Mouse (Mus musculus) ES-E14 (cell line): ENCODE results near the gene Lhpp. TPM values are rescaled to one million over a fixed set of nuclear protein-coding genes. Genes with fewer than 3 reads are reported as not detected.

Experiments used
- DNase-seq: peaks from one replicate; pipeline ENCODE4 v3.0.0-alpha.2; 2013; ENCODE audit warnings: low read depth, low spot score
- H3K27ac ChIP-seq: 2 replicates; pipeline ENCODE4 v1.5.1; 2012; ENCODE audit warnings: low read depth, mild to moderate bottlenecking, low read length, moderate library complexity, mixed read lengths; ENCODE audit not compliant: poor library complexity, insufficient read depth, severe bottlenecking
- H3K36me3 ChIP-seq: 2 replicates; pipeline ENCODE4 v1.6.1; 2012; ENCODE audit warnings: mild to moderate bottlenecking, low read length, moderate library complexity, mixed read lengths; ENCODE audit not compliant: control insufficient read depth, poor library complexity, insufficient read depth, severe bottlenecking
- H3K4me1 ChIP-seq, 2 experiments: fragments of 150-350 bp in 1 of 2; sonication (generic) in 1 of 2; 2 replicates each; pipeline ENCODE4 v1.6.1; 2012; ENCODE audit warnings: low read length in 2 of 2, mild to moderate bottlenecking in 1 of 2, mixed read lengths in 1 of 2; ENCODE audit not compliant: control insufficient read depth in 2 of 2, insufficient read depth in 2 of 2, poor library complexity in 1 of 2
- H3K4me3 ChIP-seq, 2 experiments: fragments of 150-350 bp in 1 of 2; sonication (generic) in 1 of 2; 2 replicates each; pipeline ENCODE4 v1.5.1; 2012; ENCODE audit warnings: low read length in 2 of 2, low read depth in 1 of 2, mild to moderate bottlenecking in 1 of 2, mixed read lengths in 1 of 2; ENCODE audit not compliant: insufficient read depth in 1 of 2, poor library complexity in 1 of 2, severe bottlenecking in 1 of 2
- H3K9ac ChIP-seq: 2 replicates; pipeline ENCODE4 v1.6.1; 2012; ENCODE audit warnings: low read depth, mild to moderate bottlenecking, low read length, mixed read lengths; ENCODE audit not compliant: poor library complexity, insufficient read depth, severe bottlenecking
- H3K9me3 ChIP-seq: fragments of 150-350 bp; sonication (generic); 2 replicates; pipeline ENCODE4 v1.6.1; 2012; ENCODE audit warnings: low read depth, mild to moderate bottlenecking, low read length; ENCODE audit not compliant: control insufficient read depth, insufficient read depth
- CHD2 ChIP-seq: IDR thresholded peaks from 2 replicates; pipeline ENCODE4 v1.6.1; 2014; ENCODE audit warnings: mild to moderate bottlenecking, low read depth, low read length, inconsistent platforms
- HCFC1 ChIP-seq: IDR thresholded peaks from 2 replicates; pipeline ENCODE4 v1.6.1; 2012; ENCODE audit warnings: low read length, inconsistent platforms, borderline replicate concordance; ENCODE audit not compliant: insufficient read depth
- MAFK ChIP-seq: IDR thresholded peaks from 2 replicates; pipeline ENCODE4 v1.6.1; 2014; ENCODE audit warnings: mild to moderate bottlenecking, low read depth, low read length, inconsistent platforms; ENCODE audit not compliant: insufficient read depth
- ZC3H11A ChIP-seq: IDR thresholded peaks from 2 replicates; pipeline ENCODE4 v1.6.1; 2012; ENCODE audit warnings: low read depth, mild to moderate bottlenecking, inconsistent platforms, low read length, borderline replicate concordance
- ZNF384 ChIP-seq: IDR thresholded peaks from 2 replicates; pipeline ENCODE4 v1.6.1; 2012; ENCODE audit warnings: low read depth, low read length, inconsistent platforms
- in situ Hi-C, 2 experiments: fragments of 600-800 bp; cut with MboI; formaldehyde crosslinking; loops; one replicate each; pipeline ENCODE4 v1.15.1; 2025; ENCODE audit warnings: low sequenced_read_pairs in 2 of 2, inconsistent platforms in 1 of 2; ENCODE audit not compliant: unreplicated experiment in 2 of 2
- total RNA-seq: library from RNA; depleted of rRNA; stranded (reverse); fragments of 300-350 nt; gene quantifications from 2 replicates; pipeline ENCODE4 v1.2.3, GENCODE M21; 2012

The Lhpp gene
- total RNA-seq, 1 experiment = 11.9 TPM

DNA sequence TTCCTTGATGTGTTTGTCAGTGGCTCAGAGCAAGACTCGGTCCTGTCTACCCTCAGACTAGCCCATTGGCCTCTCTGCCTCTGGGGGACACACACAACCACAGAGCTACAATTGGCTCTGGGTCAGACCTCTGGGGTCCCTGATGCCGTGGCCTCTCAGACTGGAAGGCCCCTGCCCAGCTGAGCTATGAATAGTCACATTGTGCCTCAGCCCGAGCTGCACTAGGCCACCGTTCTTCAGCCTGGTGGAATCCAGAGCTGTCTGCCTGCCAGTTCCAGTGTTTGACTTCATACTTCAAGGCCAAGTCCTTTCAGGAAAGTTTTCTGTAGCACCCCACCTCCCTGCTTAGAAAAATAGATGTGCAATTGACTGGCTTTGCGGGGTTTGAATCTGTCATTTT, 78.3 kb downstream of the Lhpp start:
- H3K4me3 ChIP-seq = no peak overlapping the region
- no peak for DNase-seq
- no peak overlapping the region for H3K9ac ChIP-seq
- no peaks in the 10 kb centered on the region for H3K36me3 ChIP-seq
- H3K9me3 ChIP-seq = no peaks in the 10 kb centered on the region
- H3K27ac ChIP-seq = no peak overlapping the region
- H3K4me1 ChIP-seq = peaks cover 0 to 3% of the 10 kb centered on the region in 2 experiments; a peak in 1 of 4 replicates
- in situ Hi-C loops = no loop called here
- TF ChIP-seq ZC3H11A = no peak
- no peak for TF ChIP-seq ZNF384
- TF ChIP-seq CHD2 = no peak
- TF ChIP-seq HCFC1 = no peak
- no peak for TF ChIP-seq MAFK

DNA sequence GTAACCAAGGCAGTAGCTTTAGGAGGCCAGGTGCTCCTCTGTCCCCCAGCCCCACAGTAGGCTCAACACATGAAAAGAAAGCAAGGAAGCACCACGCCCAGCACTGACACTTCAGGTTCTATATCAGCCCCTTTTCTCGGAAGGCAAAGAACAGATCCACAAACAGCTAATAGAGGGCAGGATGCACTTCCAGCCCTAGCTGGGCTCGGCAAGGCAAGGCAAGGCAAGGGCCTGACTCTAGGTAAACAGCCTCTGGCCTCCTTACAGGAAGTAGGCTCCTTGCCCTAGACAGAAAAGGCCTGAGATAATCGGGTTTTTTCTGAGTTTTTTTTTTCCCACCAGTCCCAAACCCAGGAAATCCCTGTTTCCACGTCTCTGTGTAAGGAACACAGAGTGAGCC, 79.3 kb downstream of the Lhpp start:
- in situ Hi-C loops = no loop called here
- no peak overlapping the region for H3K4me3 ChIP-seq
- no peak overlapping the region for H3K27ac ChIP-seq

GRCm38 (mm10) chr7:132690716-132691472, 80.5 kb downstream of the Lhpp start:
- no peak for DNase-seq
- in situ Hi-C loops = no loop called here
- no peak overlapping the region for H3K9ac ChIP-seq
- no peak for TF ChIP-seq HCFC1
- no peak for TF ChIP-seq ZC3H11A
- H3K9me3 ChIP-seq = no peaks in the 10 kb centered on the region
- no peak overlapping the region for H3K27ac ChIP-seq
- no peak overlapping the region for H3K4me3 ChIP-seq
- peaks cover 0 to 3% of the 10 kb centered on the region in 2 experiments; a peak in 1 of 4 replicates for H3K4me1 ChIP-seq
- H3K36me3 ChIP-seq = no peaks in the 10 kb centered on the region

More for the DNA sequence above, 79.3 kb downstream of the Lhpp start:
- Histone ChIP-seq H3K4me1 (peaks cover 0 to 3% of the 10 kb centered on the region in 2 experiments; a peak in 1 of 4 replicates), H3K36me3 (no peaks in the 10 kb centered on the region), H3K9me3 (no peaks in the 10 kb centered on the region), H3K9ac (no peak overlapping the region)
- DNase-seq = no peak
- no peak for TF ChIP-seq ZC3H11A
- no peak for TF ChIP-seq HCFC1
- TF ChIP-seq CHD2 = no peak
- TF ChIP-seq MAFK = no peak
- TF ChIP-seq ZNF384 = no peak

- no peak for DNase-seq
- Histone ChIP-seq H3K27ac (no peak overlapping the region), H3K4me3 (no peak overlapping the region), H3K9ac (no peak overlapping the region), H3K4me1 (peaks cover 0 to 3% of the 10 kb centered on the region in 2 experiments; a peak in 1 of 4 replicates), H3K36me3 (no peaks in the 10 kb centered on the region), H3K9me3 (no peaks in the 10 kb centered on the region)
- in situ Hi-C loops = no loop called here
- TF ChIP-seq ZNF384 = no peak
- TF ChIP-seq CHD2 = no peak
- no peak for TF ChIP-seq MAFK
- TF ChIP-seq ZC3H11A = no peak
- no peak for TF ChIP-seq HCFC1
Measured at GRCm38 (mm10) chr7:132692719-132693118, 82.3 kb downstream of the Lhpp start.
